Mouse (Mus musculus) cerebral cortex, adult 2 months (tissue): ENCODE results near the gene Slc35c2.

Experiments used
- whole genome bisulfite sequencing: fragments of 180-500 bp; shearing (Covaris S2); methylation state at CpG from one replicate; pipeline ENCODE4 v1.1.7; 2018; 5-methylcytosine and 5-hydroxymethylcytosine counted together

Gene Slc35c2

GRCm38 (mm10) chr2:165312381-165312780 is 24.7 kb upstream of the Slc35c2 start:
- WGBS: 76% methylated on average over 7 of the region's 7 CpGs

GRCm38 (mm10) chr2:165311577-165311976 is 23.9 kb upstream of the Slc35c2 start:
- WGBS: 51% methylated on average over 12 of the region's 12 CpGs

- WGBS: 57% methylated on average over 13 of the region's 13 CpGs
Observed at GRCm38 (mm10) chr2:165310818-165311425, 23.3 kb upstream of the Slc35c2 start.

GRCm38 (mm10) chr2:165307801-165308200 is 20.1 kb upstream of the Slc35c2 start:
- WGBS: 94% methylated on average over 6 of the region's 6 CpGs

GRCm38 (mm10) chr2:165305438-165305837 is 17.8 kb upstream of the Slc35c2 start:
- 84% methylated on average over 8 of the region's 8 CpGs for WGBS

GRCm38 (mm10) chr2:165304819-165305218 is 17.1 kb upstream of the Slc35c2 start:
- 94% methylated on average over 19 of the region's 19 CpGs for WGBS

- 90% methylated on average over 6 of the region's 6 CpGs for WGBS
Observed at GRCm38 (mm10) chr2:165303354-165304012, 15.8 kb upstream of the Slc35c2 start.

GRCm38 (mm10) chr2:165301409-165301808 is 13.7 kb upstream of the Slc35c2 start:
- 60% methylated on average over 3 of the region's 3 CpGs for WGBS

- 83% methylated on average over 6 of the region's 6 CpGs for WGBS
Observed at GRCm38 (mm10) chr2:165300885-165301284, 13.2 kb upstream of the Slc35c2 start.

- 54% methylated on average over 8 of the region's 8 CpGs for WGBS
Observed at GRCm38 (mm10) chr2:165300424-165300823, 12.8 kb upstream of the Slc35c2 start.

GRCm38 (mm10) chr2:165297429-165297828 is 9.8 kb upstream of the Slc35c2 start:
- 85% methylated on average over 11 of the region's 11 CpGs for WGBS

GRCm38 (mm10) chr2:165296571-165296970 is 8.9 kb upstream of the Slc35c2 start:
- WGBS: 91% methylated on average over 18 of the region's 18 CpGs

- 6% methylated on average over 18 of the region's 18 CpGs for WGBS
Observed at GRCm38 (mm10) chr2:165288315-165289031, 804 bp upstream of the Slc35c2 start.

- WGBS: 36% methylated on average over 18 of the region's 18 CpGs
Observed at GRCm38 (mm10) chr2:165286361-165287201, 1.1 kb downstream of the Slc35c2 start.

GRCm38 (mm10) chr2:165285621-165286020 is 2.0 kb downstream of the Slc35c2 start:
- WGBS: 90% methylated on average over 8 of the region's 8 CpGs

GRCm38 (mm10) chr2:165285034-165285433 is 2.6 kb downstream of the Slc35c2 start:
- 86% methylated on average over 3 of the region's 3 CpGs for WGBS

GRCm38 (mm10) chr2:165284377-165284776 is 3.3 kb downstream of the Slc35c2 start:
- WGBS: 90% methylated on average over 7 of the region's 7 CpGs

- WGBS: 90% methylated on average over 3 of the region's 3 CpGs
Observed at GRCm38 (mm10) chr2:165283644-165284043, 4.0 kb downstream of the Slc35c2 start.

- WGBS: 51% methylated on average over 6 of the region's 6 CpGs
Observed at GRCm38 (mm10) chr2:165281779-165282311, 5.8 kb downstream of the Slc35c2 start.

- 77% methylated on average over 10 of the region's 10 CpGs for WGBS
Observed at GRCm38 (mm10) chr2:165279351-165279750, 8.3 kb downstream of the Slc35c2 start.

GRCm38 (mm10) chr2:165277188-165277740 is 10.4 kb downstream of the Slc35c2 start:
- 91% methylated on average over 5 of the region's 5 CpGs for WGBS
